Mouse (Mus musculus) spleen, adult 2 months (tissue): ENCODE results near the gene Rbm26.

Experiments used
- CTCF ChIP-seq: fragments of 200-500 bp; IDR thresholded peaks from 2 replicates; pipeline ENCODE4 v1.5.1; 2011; ENCODE audit warnings: mild to moderate bottlenecking, inconsistent platforms; ENCODE audit not compliant: insufficient read depth, insufficient read length, insufficient replicate concordance; ENCODE audit errors: extremely low read depth
- POLR2A ChIP-seq: fragments of 200-500 bp; IDR thresholded peaks from 2 replicates; pipeline ENCODE4 v1.6.1; 2011; ENCODE audit warnings: low read depth, low read length, inconsistent platforms

GRCm38 (mm10) chr14:105127715-105128385, 49.3 kb downstream of the Rbm26 start:
- TF ChIP-seq POLR2A: no peak
- no peak for TF ChIP-seq CTCF
